Mouse (Mus musculus) kidney, adult 2 months (tissue): Measurements from ENCODE around the gene Foxl1. TPM values are rescaled to one million over a fixed set of nuclear protein-coding genes. Genes with fewer than 3 reads are reported as not detected.

Source experiments
- DNase-seq: peaks from one replicate; pipeline ENCODE4 v3.0.0; 2021
- H3K27ac ChIP-seq: fragments of 200-500 bp; 2 replicates; pipeline ENCODE4 v1.5.1; 2012; ENCODE audit warnings: low read depth, low read length, control low read depth, inconsistent platforms; ENCODE audit not compliant: insufficient read depth
- H3K27me3 ChIP-seq: fragments of 200-500 bp; replicated peaks from 2 replicates; pipeline ENCODE4 v1.6.1; 2012; ENCODE audit warnings: mild to moderate bottlenecking, moderate library complexity, low read length, inconsistent platforms; ENCODE audit not compliant: control insufficient read depth, insufficient read depth
- H3K36me3 ChIP-seq: fragments of 200-500 bp; 2 replicates; pipeline ENCODE4 v1.6.1; 2012; ENCODE audit warnings: mild to moderate bottlenecking, moderate library complexity, low read length, inconsistent platforms; ENCODE audit not compliant: control insufficient read depth, insufficient read depth
- H3K4me1 ChIP-seq: fragments of 200-500 bp; 2 replicates; pipeline ENCODE4 v1.6.1; 2011; ENCODE audit warnings: low read length; ENCODE audit not compliant: control insufficient read depth, insufficient read depth
- H3K4me3 ChIP-seq: fragments of 200-500 bp; 2 replicates; pipeline ENCODE4 v1.5.1; 2011; ENCODE audit warnings: mild to moderate bottlenecking, low read depth, low read length, control low read depth; ENCODE audit not compliant: insufficient read depth
- CTCF ChIP-seq: fragments of 200-500 bp; conservative IDR thresholded peaks from 2 replicates; pipeline ENCODE4 v1.5.1; 2011; ENCODE audit warnings: low read depth, mild to moderate bottlenecking, control low read depth, low read length, moderate library complexity, mixed read lengths; ENCODE audit not compliant: insufficient read depth, insufficient read length
- POLR2A ChIP-seq: fragments of 200-500 bp; IDR thresholded peaks from one replicate; pipeline ENCODE4 v1.6.1; 2011; ENCODE audit warnings: low read depth, low read length, control low read depth
- WGBS: fragments of 180-500 bp; shearing (Covaris S2); methylation state at CpG from one replicate; pipeline ENCODE4 v1.1.7; 2018; 5-methylcytosine and 5-hydroxymethylcytosine counted together
- polyA plus RNA-seq: library from polyadenylated mRNA; depleted of rRNA; stranded (reverse); fragments of >200 nt; gene quantifications from 2 replicates; pipeline ENCODE4 v1.2.3, GENCODE M21; 2012

The Foxl1 gene
- polyA plus RNA-seq, 1 experiment: 0.75 TPM

DNA sequence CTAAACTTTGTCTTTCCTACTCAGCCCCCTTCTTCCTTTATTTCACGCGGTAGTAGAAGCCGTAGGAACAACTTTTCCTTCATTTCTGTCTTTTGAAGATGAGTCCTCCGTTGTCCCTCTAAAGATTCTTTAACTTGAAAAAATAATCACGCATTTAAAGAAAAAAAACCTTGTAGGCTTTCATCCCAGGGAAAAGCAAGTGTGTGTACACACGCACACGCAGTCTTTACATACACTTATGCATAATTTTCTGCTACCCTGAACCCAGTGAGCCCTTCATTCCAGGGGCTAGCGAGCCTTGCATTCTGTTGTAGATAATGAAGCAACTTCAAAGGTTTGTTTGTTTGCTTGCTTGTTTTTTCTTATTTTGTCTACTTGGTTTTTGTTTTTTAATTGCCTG, 39.5 kb upstream of the Foxl1 start:
- no peak for DNase-seq
- no peaks in the 10 kb centered on the region for H3K4me1 ChIP-seq
- no peak overlapping the region for H3K4me3 ChIP-seq
- no peak overlapping the region for H3K27ac ChIP-seq
- TF ChIP-seq POLR2A (no peak), CTCF (no peak)
- peaks cover 5% of the 10 kb centered on the region; the same call in 1 of the 2 replicates for H3K27me3 ChIP-seq
- H3K36me3 ChIP-seq: no peaks in the 10 kb centered on the region
- 19% methylated on average over 8 of the region's 8 CpGs for WGBS

- H3K36me3 ChIP-seq: no peaks in the 10 kb centered on the region
- H3K4me1 ChIP-seq: no peaks in the 10 kb centered on the region
- H3K27ac ChIP-seq: no peak overlapping the region
- H3K4me3 ChIP-seq: no peak overlapping the region
- 8% methylated on average over 40 of the region's 40 CpGs for WGBS
- TF ChIP-seq CTCF (no peak), POLR2A (no peak)
- peaks cover 5% of the 10 kb centered on the region; the same call in 1 of the 2 replicates for H3K27me3 ChIP-seq
- no peak for DNase-seq
These were observed 38.7 kb upstream of the Foxl1 start for GRCm38 (mm10) chr8:121088871-121089630.

GRCm38 (mm10) chr8:121089631-121090380, 37.9 kb upstream of the Foxl1 start:
- TF ChIP-seq POLR2A (no peak), CTCF (no peak)
- no peak for DNase-seq
- Histone ChIP-seq H3K27ac (no peak overlapping the region), H3K27me3 (peaks cover 4% of the 10 kb centered on the region; the same call in 1 of the 2 replicates), H3K36me3 (no peaks in the 10 kb centered on the region), H3K4me1 (no peaks in the 10 kb centered on the region), H3K4me3 (no peak overlapping the region)
- WGBS: 10% methylated on average over 32 of the region's 32 CpGs

DNA sequence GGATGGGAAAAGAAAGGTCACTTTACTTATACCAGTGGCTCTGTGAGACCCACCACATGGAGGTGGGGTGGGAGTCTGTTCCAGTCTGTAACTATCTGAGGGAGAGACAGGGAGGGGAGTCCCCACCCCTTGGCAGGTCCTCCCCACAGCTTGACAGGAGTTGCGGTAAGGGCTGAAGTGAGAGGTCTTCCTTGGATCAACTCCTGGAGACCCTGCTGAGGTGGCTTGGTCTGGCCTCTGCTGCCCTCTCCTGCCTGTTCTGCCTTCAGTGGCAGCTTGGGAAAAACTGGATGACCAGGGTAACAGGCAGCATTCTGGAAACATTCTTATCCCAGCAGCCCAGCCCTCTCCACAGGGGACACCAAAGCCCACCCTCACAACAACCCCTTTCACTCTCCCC, 37.0 kb upstream of the Foxl1 start:
- no peak for DNase-seq
- Histone ChIP-seq H3K27ac (no peak overlapping the region), H3K4me1 (no peaks in the 10 kb centered on the region), H3K36me3 (no peaks in the 10 kb centered on the region), H3K4me3 (no peak overlapping the region), H3K27me3 (peaks cover 2% of the 10 kb centered on the region; the same call in 1 of the 2 replicates)
- 0% methylated on average over 1 of the region's 1 CpGs for WGBS
- TF ChIP-seq CTCF: peak; percentile 24; the same call in 1 of the 2 replicates
- no peak for TF ChIP-seq POLR2A

GRCm38 (mm10) chr8:121092141-121092540, 35.6 kb upstream of the Foxl1 start:
- H3K4me3 ChIP-seq: no peak overlapping the region
- H3K36me3 ChIP-seq: no peaks in the 10 kb centered on the region
- H3K27me3 ChIP-seq: peaks cover 2% of the 10 kb centered on the region; the same call in 1 of the 2 replicates
- no peak for DNase-seq
- H3K4me1 ChIP-seq: no peaks in the 10 kb centered on the region
- TF ChIP-seq CTCF (no peak), POLR2A (no peak)
- WGBS: 21% methylated on average over 6 of the region's 6 CpGs
- no peak overlapping the region for H3K27ac ChIP-seq

DNA sequence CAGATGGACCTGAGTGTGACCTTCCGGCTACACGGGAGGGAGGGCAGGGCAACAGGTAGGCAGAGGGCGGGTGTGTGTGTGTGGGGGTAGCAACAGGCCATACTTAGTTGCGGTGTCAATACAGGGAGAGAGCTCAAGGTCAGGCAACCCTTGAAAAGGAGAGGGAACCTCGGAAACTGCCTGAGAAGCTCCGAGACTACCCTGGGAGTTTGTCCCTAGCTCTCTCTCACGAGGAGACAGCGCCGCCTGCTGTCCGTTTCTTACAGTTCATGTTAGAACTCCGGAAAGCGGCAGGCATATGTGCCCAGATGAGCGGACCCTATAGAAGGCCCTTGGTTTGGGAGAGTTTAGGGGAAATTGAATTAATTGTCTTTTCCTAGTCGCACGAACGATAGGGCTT, 35.1 kb upstream of the Foxl1 start:
- H3K27ac ChIP-seq: no peak overlapping the region
- TF ChIP-seq POLR2A: no peak
- TF ChIP-seq CTCF: peak; percentile 88
- WGBS: 2% methylated on average over 16 of the region's 16 CpGs
- H3K36me3 ChIP-seq: no peaks in the 10 kb centered on the region
- H3K27me3 ChIP-seq: peaks cover 2% of the 10 kb centered on the region; the same call in 1 of the 2 replicates
- no peak overlapping the region for H3K4me3 ChIP-seq
- no peaks in the 10 kb centered on the region for H3K4me1 ChIP-seq
- DNase-seq: peak; percentile 78

DNA sequence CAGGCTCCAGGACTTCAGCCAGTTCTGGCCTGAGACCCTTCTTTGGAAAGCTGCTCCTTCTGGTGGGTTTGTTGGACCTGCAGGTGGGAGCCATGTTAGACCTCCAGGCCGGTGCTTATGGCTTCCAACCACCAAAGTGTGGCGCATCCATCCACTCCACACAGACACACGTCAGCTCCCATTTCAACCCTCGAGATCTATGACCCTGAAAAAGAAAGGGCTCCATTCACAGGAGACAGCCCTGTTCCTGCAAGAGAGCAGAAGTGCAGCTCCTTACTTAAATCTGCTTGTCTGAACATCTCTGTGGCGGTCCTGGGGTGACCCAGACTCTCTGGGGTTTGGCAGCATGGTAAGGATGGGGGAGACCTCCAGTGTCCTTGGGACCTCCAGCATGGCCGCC, 34.2 kb upstream of the Foxl1 start:
- Histone ChIP-seq H3K27ac (no peak overlapping the region), H3K4me1 (no peaks in the 10 kb centered on the region), H3K27me3 (peaks cover 2% of the 10 kb centered on the region; the same call in 1 of the 2 replicates), H3K4me3 (no peak overlapping the region), H3K36me3 (no peaks in the 10 kb centered on the region)
- DNase-seq: no peak
- 46% methylated on average over 6 of the region's 6 CpGs for WGBS
- no peak for TF ChIP-seq CTCF
